Mouse (Mus musculus): ENCODE results near the gene Gstt4. TPM values are rescaled to one million over a fixed set of nuclear protein-coding genes. Genes with fewer than 3 reads are reported as not detected.
A peak's percentile ranks its signal among the peaks of the same experiment; 100 is the strongest.

Gstt4 gene
- polyA plus RNA-seq, 1 experiment from 2014 or later = not detected

- Histone ChIP-seq H3K9me3 (ENCODE audit: control insufficient read depth, low read depth, low read length) (no peaks in the 10 kb centered on the region), H3K4me3 (ENCODE audit: low read depth, low read length) (no peak overlapping the region), H3K27me3 (ENCODE audit: control insufficient read depth, insufficient read depth, low read length) (no peaks in the 10 kb centered on the region), H3K4me2 (replicated peaks; ENCODE audit: low read depth, low read length) (no peak overlapping the region), H3K9ac (replicated peaks; ENCODE audit: low read depth, low read length) (no peak overlapping the region), H3K36me3 (ENCODE audit: control insufficient read depth, insufficient read depth, low read length) (no peaks in the 10 kb centered on the region), H3K4me1 (ENCODE audit: control insufficient read depth, insufficient read depth, low read length) (0 out of 2 replicates have a peak, but pooled peaks cover 4% of the 10 kb centered on the region), H3K27ac (ENCODE audit: low read length) (no peak overlapping the region)
- no peak for ATAC-seq (ENCODE audit: insufficient number of reproducible peaks, insufficient read depth, low FRiP score, low read depth)
- 9% methylated on average over 7 of the region's 7 CpGs for WGBS
Observed at GRCm38 (mm10) chr10:75790773-75791172, 31.6 kb downstream of the Gstt4 start.

- Histone ChIP-seq H3K4me1 (ENCODE audit: control insufficient read depth, insufficient read depth, low read length) (0 out of 2 replicates have a peak, but pooled peaks cover 4% of the 10 kb centered on the region), H3K4me3 (ENCODE audit: low read depth, low read length) (no peak overlapping the region), H3K4me2 (replicated peaks; ENCODE audit: low read depth, low read length) (no peak overlapping the region), H3K27ac (ENCODE audit: low read length) (no peak overlapping the region), H3K9ac (replicated peaks; ENCODE audit: low read depth, low read length) (no peak overlapping the region), H3K9me3 (ENCODE audit: control insufficient read depth, low read depth, low read length) (no peaks in the 10 kb centered on the region), H3K36me3 (ENCODE audit: control insufficient read depth, insufficient read depth, low read length) (no peaks in the 10 kb centered on the region), H3K27me3 (ENCODE audit: control insufficient read depth, insufficient read depth, low read length) (no peaks in the 10 kb centered on the region)
- WGBS = 71% methylated on average over 5 of the region's 5 CpGs
- ATAC-seq (ENCODE audit: insufficient number of reproducible peaks, insufficient read depth, low FRiP score, low read depth) = peak; percentile 76; the same call in 1 of the 2 replicates
Observed at GRCm38 (mm10) chr10:75789841-75790240, 32.5 kb downstream of the Gstt4 start.

DNA sequence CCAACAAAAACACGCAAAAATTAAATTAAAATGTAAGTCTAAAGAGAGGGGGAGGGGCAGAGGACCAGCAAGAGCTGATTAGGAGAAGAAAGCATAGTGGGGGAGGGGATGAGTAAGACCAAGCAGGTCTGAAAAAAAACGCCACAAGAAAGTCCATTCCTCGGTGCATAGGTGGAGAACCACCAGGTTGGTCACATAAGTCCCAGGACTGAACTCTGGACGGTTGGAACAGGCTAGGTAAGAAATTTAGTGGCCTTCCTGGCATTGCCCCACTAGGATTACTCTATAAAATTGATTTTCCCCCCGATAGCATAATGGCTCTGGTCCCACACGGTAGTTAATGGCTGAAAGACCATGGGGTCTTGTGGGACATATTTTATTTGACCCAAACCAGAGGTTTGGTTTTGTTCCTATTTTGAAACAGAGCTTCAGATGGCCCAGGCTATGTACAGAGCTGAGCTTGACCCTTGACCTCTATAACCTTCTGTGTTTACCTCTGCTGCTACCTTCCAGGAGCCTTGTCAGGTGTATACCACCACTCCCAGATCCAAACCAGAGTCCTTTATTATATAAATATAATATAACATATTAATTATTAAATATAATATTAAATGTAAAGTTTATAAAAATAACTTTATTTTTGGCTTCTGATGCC lies 33.1 kb downstream of the Gstt4 start:
- 75% methylated on average over 6 of the region's 6 CpGs for WGBS
- Histone ChIP-seq H3K9me3 (ENCODE audit: control insufficient read depth, low read depth, low read length) (no peaks in the 10 kb centered on the region), H3K4me3 (ENCODE audit: low read depth, low read length) (no peak overlapping the region), H3K9ac (replicated peaks; ENCODE audit: low read depth, low read length) (no peak overlapping the region), H3K4me2 (replicated peaks; ENCODE audit: low read depth, low read length) (no peak overlapping the region), H3K4me1 (ENCODE audit: control insufficient read depth, insufficient read depth, low read length) (0 out of 2 replicates have a peak, but pooled peaks cover 4% of the 10 kb centered on the region), H3K36me3 (ENCODE audit: control insufficient read depth, insufficient read depth, low read length) (no peaks in the 10 kb centered on the region), H3K27ac (ENCODE audit: low read length) (no peak overlapping the region), H3K27me3 (ENCODE audit: control insufficient read depth, insufficient read depth, low read length) (no peaks in the 10 kb centered on the region)
- ATAC-seq (ENCODE audit: insufficient number of reproducible peaks, insufficient read depth, low FRiP score, low read depth) = no peak

DNA sequence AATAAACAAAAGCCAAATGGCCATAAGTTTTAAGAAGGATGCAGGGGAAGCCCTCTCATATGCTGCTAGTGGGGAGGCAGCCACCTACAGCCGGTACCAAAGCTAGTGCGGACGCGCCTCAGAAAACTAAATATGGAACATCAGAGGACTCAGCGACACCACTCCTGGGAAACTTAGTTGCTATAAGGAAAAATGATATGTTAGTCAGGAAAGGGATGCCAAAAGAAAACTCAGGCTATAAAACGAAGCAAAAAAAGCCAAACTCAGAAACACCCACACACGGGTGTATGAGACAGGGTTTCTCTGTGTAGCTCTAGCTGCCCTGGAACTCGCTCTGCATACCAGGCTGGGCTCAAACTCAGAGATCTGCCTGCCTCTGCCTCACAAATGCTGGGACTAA lies 34.1 kb downstream of the Gstt4 start:
- WGBS = 94% methylated on average over 8 of the region's 8 CpGs
- H3K27me3 ChIP-seq (ENCODE audit: control insufficient read depth, insufficient read depth, low read length) = no peaks in the 10 kb centered on the region
- H3K9ac ChIP-seq (replicated peaks; ENCODE audit: low read depth, low read length) = no peak overlapping the region
- H3K36me3 ChIP-seq (ENCODE audit: control insufficient read depth, insufficient read depth, low read length) = no peaks in the 10 kb centered on the region
- H3K4me2 ChIP-seq (replicated peaks; ENCODE audit: low read depth, low read length) = no peak overlapping the region
- no peaks in the 10 kb centered on the region for H3K9me3 ChIP-seq (ENCODE audit: control insufficient read depth, low read depth, low read length)
- H3K27ac ChIP-seq (ENCODE audit: low read length) = no peak overlapping the region
- no peak overlapping the region for H3K4me3 ChIP-seq (ENCODE audit: low read depth, low read length)
- no peak for ATAC-seq (ENCODE audit: insufficient number of reproducible peaks, insufficient read depth, low FRiP score, low read depth)
- 0 out of 2 replicates have a peak, but pooled peaks cover 4% of the 10 kb centered on the region for H3K4me1 ChIP-seq (ENCODE audit: control insufficient read depth, insufficient read depth, low read length)

- H3K27me3 ChIP-seq (ENCODE audit: control insufficient read depth, insufficient read depth, low read length) = no peaks in the 10 kb centered on the region
- H3K4me2 ChIP-seq (replicated peaks; ENCODE audit: low read depth, low read length) = no peak overlapping the region
- no peaks in the 10 kb centered on the region for H3K9me3 ChIP-seq (ENCODE audit: control insufficient read depth, low read depth, low read length)
- H3K4me3 ChIP-seq (ENCODE audit: low read depth, low read length) = no peak overlapping the region
- no peak for ATAC-seq (ENCODE audit: insufficient number of reproducible peaks, insufficient read depth, low FRiP score, low read depth)
- H3K36me3 ChIP-seq (ENCODE audit: control insufficient read depth, insufficient read depth, low read length) = no peaks in the 10 kb centered on the region
- no peak overlapping the region for H3K9ac ChIP-seq (replicated peaks; ENCODE audit: low read depth, low read length)
- H3K27ac ChIP-seq (ENCODE audit: low read length) = no peak overlapping the region
- no peaks in the 10 kb centered on the region for H3K4me1 ChIP-seq (ENCODE audit: control insufficient read depth, insufficient read depth, low read length)
- WGBS = 62% methylated on average over 1 of the region's 1 CpGs
Observed at GRCm38 (mm10) chr10:75785442-75785841, 36.9 kb downstream of the Gstt4 start.

DNA sequence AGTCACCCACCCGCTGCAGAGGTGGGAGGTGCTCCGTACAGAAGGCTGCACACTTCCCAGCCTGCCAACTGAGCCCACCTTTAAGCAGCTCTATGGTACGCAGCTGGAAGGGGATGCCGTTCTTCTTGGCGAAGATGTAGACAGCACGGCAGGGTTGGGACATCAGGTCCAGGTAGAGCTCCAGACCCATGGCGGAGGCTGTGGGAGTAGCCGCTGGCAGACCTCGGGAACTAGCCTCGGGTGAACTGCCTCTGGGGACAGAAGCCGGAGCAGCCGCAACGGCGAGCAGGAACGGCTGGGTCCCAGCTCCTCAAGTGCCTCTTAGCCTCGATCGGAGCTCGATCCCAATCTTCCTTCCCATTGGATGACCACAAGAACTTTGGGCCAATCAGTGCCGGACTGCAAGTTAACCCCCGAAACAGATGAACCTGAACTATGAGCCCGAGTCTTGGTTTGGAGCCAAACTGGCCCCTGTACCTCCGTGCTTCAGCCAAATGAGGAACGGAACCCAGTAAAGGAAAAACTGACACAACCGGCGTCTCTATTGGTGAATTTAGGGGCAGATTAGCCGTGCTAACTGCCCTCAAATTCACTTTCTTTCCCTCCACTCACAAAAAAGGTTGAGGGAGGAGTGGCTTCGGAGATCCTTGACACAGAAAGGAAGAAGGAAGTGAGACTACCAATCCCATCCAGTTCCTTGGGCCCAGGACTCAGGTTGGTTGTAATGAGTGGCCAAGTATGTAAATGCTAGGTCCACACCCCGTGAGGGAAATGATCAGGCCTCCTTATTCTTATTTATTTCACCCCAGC lies 41.4 kb downstream of the Gstt4 start, which contains the start of the genes Gm20441 and Gstt3:
Gene Gm20441, minus strand, starts transcription at position 186 of the 810 bp plus-strand sequence.
Gene Gstt3, minus strand, starts transcription at position 646 of the 810 bp plus-strand sequence.
- no peaks in the 10 kb centered on the region for H3K9me3 ChIP-seq (ENCODE audit: control insufficient read depth, low read depth, low read length)
- peak within 1 kb of the TSS; percentile 86 for H3K4me2 ChIP-seq (replicated peaks; ENCODE audit: low read depth, low read length)
- under 1% methylated on average over 28 of the region's 28 CpGs for WGBS
- no peak within 1 kb of the TSS; the same call in 1 of the 2 replicates for H3K9ac ChIP-seq (replicated peaks; ENCODE audit: low read depth, low read length)
- peaks cover 4% of the 10 kb centered on the region; the same call in 1 of the 2 replicates for H3K4me1 ChIP-seq (ENCODE audit: control insufficient read depth, insufficient read depth, low read length)
- H3K27ac ChIP-seq (ENCODE audit: low read length) = peak within 1 kb of the TSS; percentile 62; the same call in 1 of the 2 replicates
- peak within 1 kb of the TSS; percentile 47 for H3K4me3 ChIP-seq (ENCODE audit: low read depth, low read length)
- H3K36me3 ChIP-seq (ENCODE audit: control insufficient read depth, insufficient read depth, low read length) = no peaks in the 10 kb centered on the region
- ATAC-seq (ENCODE audit: insufficient number of reproducible peaks, insufficient read depth, low FRiP score, low read depth) = peak; percentile 84
- H3K27me3 ChIP-seq (ENCODE audit: control insufficient read depth, insufficient read depth, low read length) = no peaks in the 10 kb centered on the region

DNA sequence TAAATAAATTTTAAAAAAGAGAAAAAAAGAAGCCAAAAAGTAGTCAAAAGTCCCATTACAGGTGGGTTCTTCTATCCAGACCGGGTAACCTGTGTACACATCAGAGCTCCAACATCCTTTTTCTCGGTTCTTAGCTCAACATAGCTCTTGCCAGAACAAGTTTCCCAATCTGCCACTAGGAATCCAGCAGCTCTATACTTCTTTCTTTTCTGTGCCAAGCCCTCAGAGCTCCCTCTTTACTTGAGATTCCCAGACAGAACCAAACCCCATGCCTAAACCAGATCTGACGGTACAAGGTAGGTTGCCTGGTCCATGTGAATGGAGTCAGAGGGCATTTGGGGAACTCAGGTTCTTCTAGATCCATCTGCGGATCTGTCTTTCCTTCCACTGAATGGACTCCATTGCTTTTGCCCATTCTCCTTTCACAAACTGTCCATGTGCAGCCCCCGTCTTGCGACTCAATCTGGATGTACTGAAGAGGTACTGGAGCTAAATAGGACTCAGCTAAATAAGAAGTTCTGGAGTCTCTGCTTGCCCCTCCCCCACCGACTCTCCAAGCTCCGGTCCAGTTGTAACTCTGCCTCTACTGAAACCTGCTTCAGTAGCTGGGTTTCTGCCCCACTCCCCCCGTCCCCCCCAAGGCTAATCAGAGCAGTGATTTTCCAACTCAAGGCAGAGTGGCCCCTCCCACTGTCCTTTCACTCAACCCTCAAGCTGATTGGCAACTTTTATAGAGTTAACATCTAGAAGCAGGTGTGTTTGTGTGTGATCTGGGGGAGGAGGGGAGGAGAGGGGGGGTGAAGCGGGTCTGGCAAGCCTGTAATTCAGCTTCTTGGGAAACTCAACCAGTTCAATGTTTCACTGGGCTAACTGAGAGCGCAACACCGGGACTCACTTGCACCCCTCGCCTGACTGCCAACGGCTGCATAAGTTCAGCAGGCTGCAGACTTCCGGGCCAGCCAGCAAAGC lies 42.9 kb downstream of the Gstt4 start:
- peak overlapping the region; percentile 27; the same call in 1 of the 2 replicates for H3K27ac ChIP-seq (ENCODE audit: low read length)
- H3K9me3 ChIP-seq (ENCODE audit: control insufficient read depth, low read depth, low read length) = no peaks in the 10 kb centered on the region
- H3K4me2 ChIP-seq (replicated peaks; ENCODE audit: low read depth, low read length) = peak overlapping the region; percentile 86
- H3K27me3 ChIP-seq (ENCODE audit: control insufficient read depth, insufficient read depth, low read length) = no peaks in the 10 kb centered on the region
- H3K4me3 ChIP-seq (ENCODE audit: low read depth, low read length) = peak overlapping the region; percentile 47; the same call in 1 of the 2 replicates
- H3K36me3 ChIP-seq (ENCODE audit: control insufficient read depth, insufficient read depth, low read length) = no peaks in the 10 kb centered on the region
- peaks cover 4% of the 10 kb centered on the region; the same call in 1 of the 2 replicates for H3K4me1 ChIP-seq (ENCODE audit: control insufficient read depth, insufficient read depth, low read length)
- H3K9ac ChIP-seq (replicated peaks; ENCODE audit: low read depth, low read length) = no peak overlapping the region
- 34% methylated on average over 15 of the region's 15 CpGs for WGBS
- peak; percentile 47 for ATAC-seq (ENCODE audit: insufficient number of reproducible peaks, insufficient read depth, low FRiP score, low read depth)

Measured in stomach, embryonic 14.5 days (tissue).